Mouse (Mus musculus): ENCODE measurements at regions not wholly inside any gene's neighbourhood (a gene's known extent, or its start where the extent isn't known, plus 50 kb on each side); places are given as distances from the start of the nearest gene placed in this dataset.

DNA sequence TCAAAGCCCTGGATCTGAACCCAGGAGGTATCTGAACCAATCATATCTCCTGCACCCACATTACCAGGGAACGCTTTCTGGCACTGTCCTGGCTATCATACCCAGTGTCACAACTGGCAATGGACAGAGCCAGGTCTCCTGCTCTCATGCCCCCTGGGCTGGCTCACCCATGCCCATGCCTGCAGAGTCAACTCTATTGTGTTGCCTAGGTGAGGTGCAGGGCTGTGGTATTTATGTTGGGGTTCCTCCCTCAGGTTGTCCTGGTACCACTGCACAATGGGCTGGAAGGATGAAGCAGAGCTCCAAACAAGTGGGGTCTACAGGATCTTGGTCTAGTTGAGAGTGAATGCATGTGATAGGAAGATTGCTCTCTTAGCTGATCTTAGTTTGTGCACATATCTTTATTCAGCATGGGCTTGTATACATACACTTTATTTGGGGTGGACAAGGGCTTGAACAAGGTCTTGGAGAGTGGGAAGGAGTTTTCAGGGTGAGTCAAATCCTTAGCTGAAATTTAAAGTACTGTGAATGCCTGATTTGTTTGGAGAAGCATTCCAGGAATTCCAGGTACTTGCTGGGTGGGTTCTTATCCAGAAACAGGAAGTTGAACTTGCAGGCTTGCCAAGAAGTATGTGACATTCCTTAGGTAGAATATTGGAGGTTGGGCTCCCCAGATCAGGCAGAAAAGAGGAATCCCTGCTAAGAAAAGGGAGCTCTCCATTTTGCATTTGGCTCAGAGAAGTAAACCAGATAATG, 123.2 kb downstream of the Ube2dnl2 start:
- DNase-seq = no peak

DNA sequence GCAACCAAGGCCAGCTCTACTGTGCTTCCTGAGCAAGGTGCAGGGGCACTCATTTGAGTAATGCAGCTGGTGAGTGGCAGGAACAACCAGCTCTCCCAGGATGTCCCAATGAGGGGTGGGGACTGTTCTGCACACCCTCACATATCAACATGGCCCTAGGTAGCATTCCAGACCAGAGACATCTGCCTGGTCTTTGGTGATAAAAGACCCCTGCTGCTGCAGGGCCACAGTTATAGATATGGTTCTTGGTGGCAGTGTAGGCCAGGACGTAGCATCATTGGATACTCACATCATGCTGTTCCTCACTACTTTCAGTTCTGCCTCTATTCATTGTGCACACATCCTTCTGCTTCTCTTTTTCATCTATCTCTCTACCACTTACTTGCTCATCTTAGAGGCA, 124.1 kb downstream of the Ube2dnl2 start:
- no peak for DNase-seq

- no peak for DNase-seq
These were observed 131.6 kb downstream of the Ube2dnl2 start for GRCm38 (mm10) chrX:115038997-115039396.

GRCm38 (mm10) chrX:115062556-115063146, 155.3 kb downstream of the Ube2dnl2 start:
- no peak for DNase-seq

DNA sequence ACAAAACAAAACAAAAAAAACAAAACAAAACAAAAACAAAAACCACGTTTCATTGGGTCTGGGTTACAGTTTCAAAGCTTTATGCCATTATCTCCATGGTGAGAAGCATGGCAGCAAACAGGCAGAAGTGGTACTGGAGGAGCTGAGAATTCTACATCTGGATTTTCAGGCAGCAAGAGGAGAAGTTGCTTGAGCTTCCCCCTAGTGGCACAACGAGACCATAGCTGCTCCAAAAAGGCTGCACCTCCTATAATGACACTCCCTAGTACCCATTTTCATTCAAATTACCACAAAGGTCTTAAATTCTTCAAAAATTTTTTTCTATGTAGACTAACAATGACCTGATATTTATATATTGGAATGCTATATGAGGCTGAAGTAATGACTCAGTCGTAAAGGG, 162.0 kb downstream of the Ube2dnl2 start:
- no peak for DNase-seq

GRCm38 (mm10) chrX:115092021-115092420, 184.6 kb downstream of the Ube2dnl2 start:
- peak; percentile 3 for DNase-seq

DNA sequence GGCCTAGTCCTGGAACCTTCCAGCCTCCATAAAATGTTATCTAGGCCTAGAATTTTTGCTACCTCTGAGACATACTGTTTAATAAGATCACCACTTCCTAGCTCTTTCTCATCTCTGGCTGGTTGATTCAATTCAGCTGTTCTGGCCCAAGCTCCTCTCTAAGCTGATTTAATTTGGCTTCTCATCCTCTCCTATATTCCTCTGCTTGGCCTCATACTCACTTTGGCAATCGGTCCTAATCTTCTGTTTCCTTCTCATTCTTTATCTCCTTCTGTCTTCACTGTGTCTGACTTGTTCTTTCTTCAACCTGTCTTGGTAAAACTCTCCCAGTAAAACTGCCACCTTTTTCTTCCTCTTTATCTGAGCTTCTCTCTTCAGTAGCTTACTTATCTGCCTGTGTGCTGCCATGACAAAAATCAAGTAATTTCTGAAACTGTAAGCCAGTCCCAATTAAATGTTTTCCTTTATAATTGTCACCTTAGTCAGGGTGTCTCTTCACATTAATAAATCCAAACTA, 185.7 kb downstream of the Ube2dnl2 start:
- no peak for DNase-seq
